Mouse (Mus musculus) liver, embryonic 14.5 days (tissue): Measurements from ENCODE around the gene Efr3b.

ENCODE experiments used
- CTCF ChIP-seq: IDR thresholded peaks from 2 replicates; pipeline ENCODE4 v1.5.1; 2016; ENCODE audit warnings: antibody characterized with exemption, low read depth, control low read depth
- EP300 ChIP-seq: IDR thresholded peaks from 2 replicates; pipeline ENCODE4 v1.6.1; 2016; ENCODE audit warnings: antibody characterized with exemption, low read depth

- no peak for TF ChIP-seq CTCF
- no peak for TF ChIP-seq EP300
Observed at GRCm38 (mm10) chr12:4076383-4076782, 37.7 kb upstream of the Efr3b start.
